ENCODE assay signal across 9 mouse cellular contexts in genomic region chr5:25639187-25639586, GRCm38 (mm10).
DNase-seq lines count a peak whose midpoint lies in the region; ATAC-seq lines count a peak whose summit lies in the region.
"Had no signal": no experiment of that assay in that cellular context is flagged by ENCODE, and none has a peak within 500 bp of the region (broad histone marks: within the 10 kb centered on the region; RNA-seq: fewer than 3 reads in every experiment).

No protein-coding gene starts in this region.

- no peak overlapping the region for H3K27ac ChIP-seq in embryonic facial prominence, embryonic 15.5 days (replicated peaks)
- no peak overlapping the region for H3K27ac ChIP-seq in embryonic facial prominence, embryonic 10.5 days (replicated peaks)
- H3K27ac ChIP-seq: limb, embryonic 13.5 days had no signal

- H3K4me1 ChIP-seq in embryonic facial prominence, embryonic 15.5 days, result no peaks in the 10 kb centered on the region
- peaks cover 6% of the 10 kb centered on the region; the same call in 1 of the 2 replicates for H3K4me1 ChIP-seq in embryonic facial prominence, embryonic 10.5 days
- H3K4me1 ChIP-seq: limb, embryonic 13.5 days had no signal

- peak; percentile 34; the same call in 1 of the 2 replicates for ATAC-seq in embryonic facial prominence, embryonic 15.5 days (ENCODE audit: insufficient number of reproducible peaks, low FRiP score, low TSS enrichment, low read depth)

- no peaks in the 10 kb centered on the region for H3K9me3 ChIP-seq in embryonic facial prominence, embryonic 15.5 days (replicated peaks)
- H3K9me3 ChIP-seq in embryonic facial prominence, embryonic 10.5 days, result 0 out of 2 replicates have a peak, but pooled peaks cover under 1% of the 10 kb centered on the region

- no peak for DNase-seq in embryonic facial prominence, embryonic 10.5 days (ENCODE audit: low spot score)
- DNase-seq in adipocyte (ENCODE audit: low spot score), result peak; percentile 80
- DNase-seq in gastrocnemius, postnatal 14 days, result peak; percentile 38
- DNase-seq in left cerebral cortex, postnatal 36 days (ENCODE audit: low spot score in 2 of 2), result peak; percentile 13 to 28
- no peak for DNase-seq in embryo, embryonic 10.5 days (ENCODE audit: low spot score)
- no peak for DNase-seq in urinary bladder, adult 2 months (ENCODE audit: low spot score)
- DNase-seq in lung, postnatal 4 days, result no peak

- intact Hi-C loops in gastrocnemius, postnatal 14 days (cut with DNase I; ENCODE audit: low total_unique reads), result no loop called here
- intact Hi-C loops in left cerebral cortex, postnatal 36 days (cut with DNase I), result no loop called here

- no peaks in the 10 kb centered on the region for H3K36me3 ChIP-seq in embryonic facial prominence, embryonic 15.5 days
- H3K36me3 ChIP-seq in embryonic facial prominence, embryonic 10.5 days (replicated peaks), result no peaks in the 10 kb centered on the region
- H3K36me3 ChIP-seq: limb, embryonic 13.5 days had no signal

- no peak overlapping the region for H3K9ac ChIP-seq in embryonic facial prominence, embryonic 15.5 days
- H3K9ac ChIP-seq: limb, embryonic 13.5 days had no signal

- H3K27me3 ChIP-seq in embryonic facial prominence, embryonic 15.5 days, result no peaks in the 10 kb centered on the region
- H3K27me3 ChIP-seq in embryonic facial prominence, embryonic 10.5 days (replicated peaks; ENCODE audit: low read depth, poor library complexity, severe bottlenecking), result no peaks in the 10 kb centered on the region
- H3K27me3 ChIP-seq: limb, embryonic 13.5 days had no signal

- WGBS in embryonic facial prominence, embryonic 15.5 days, result 67% methylated on average over 5 of the region's 5 CpGs
- 92% methylated on average over 5 of the region's 5 CpGs for WGBS in embryonic facial prominence, embryonic 10.5 days

- no peak overlapping the region for H3K4me2 ChIP-seq in embryonic facial prominence, embryonic 15.5 days (replicated peaks)
- H3K4me2 ChIP-seq: limb, embryonic 13.5 days had no signal

- no peak overlapping the region for H3K4me3 ChIP-seq in embryonic facial prominence, embryonic 15.5 days (replicated peaks)
- H3K4me3 ChIP-seq in embryonic facial prominence, embryonic 10.5 days, result no peak overlapping the region
- H3K4me3 ChIP-seq: limb, embryonic 13.5 days had no signal

Comparison
In these comparisons a context has a peak if more than half of its experiments do, and no peak if none do; other contexts are left out.
1. DNase-seq: peak in adipocyte (single experiment), gastrocnemius, postnatal 14 days (single experiment) and left cerebral cortex, postnatal 36 days (2 of 2); none in embryonic facial prominence, embryonic 10.5 days (single experiment), embryo, embryonic 10.5 days (single experiment), urinary bladder, adult 2 months (single experiment) and lung, postnatal 4 days (0 of 2).